Comparison of ENCODE assay signal across 16 mouse cellular contexts in genomic region chr14:64556042-64556441, GRCm38 (mm10).
"Had no signal": no experiment of that assay in that cellular context is flagged by ENCODE, and none has a peak within 500 bp of the region (broad histone marks: within the 10 kb centered on the region; RNA-seq: fewer than 3 reads in every experiment).

No protein-coding gene starts in this region.

- H3K4me2 ChIP-seq: neural tube, embryonic 12.5 days; neural tube, embryonic 13.5 days; neural tube, embryonic 15.5 days; stomach, embryonic 15.5 days had no signal

- DNase-seq: right cerebral cortex, adult 18-20 months; right cerebral cortex, postnatal 14 days; right cerebral cortex, postnatal 25 days; right cerebral cortex, postnatal 4 days; spleen, adult 18-20 months; thymus, adult 18-20 months; thymus, adult 2 months; thymus, postnatal 14 days; thymus, postnatal 25 days; thymus, postnatal 36 days; thymus, postnatal 4 days had no signal

- H3K4me1 ChIP-seq: neural tube, embryonic 12.5 days; neural tube, embryonic 13.5 days; neural tube, embryonic 15.5 days; stomach, embryonic 15.5 days had no signal

- H3K9me3 ChIP-seq: neural tube, embryonic 12.5 days; neural tube, embryonic 13.5 days; neural tube, embryonic 15.5 days; stomach, embryonic 15.5 days had no signal

- H3K9ac ChIP-seq: neural tube, embryonic 12.5 days; neural tube, embryonic 13.5 days; neural tube, embryonic 15.5 days; stomach, embryonic 15.5 days had no signal

- H3K4me3 ChIP-seq: neural tube, embryonic 12.5 days; neural tube, embryonic 13.5 days; neural tube, embryonic 15.5 days; stomach, embryonic 15.5 days had no signal

- H3K27me3 ChIP-seq: neural tube, embryonic 12.5 days; neural tube, embryonic 13.5 days; neural tube, embryonic 15.5 days; stomach, embryonic 15.5 days had no signal

- H3K27ac ChIP-seq: neural tube, embryonic 12.5 days; neural tube, embryonic 13.5 days; neural tube, embryonic 15.5 days; stomach, embryonic 15.5 days; stomach, postnatal 0 days had no signal

- H3K36me3 ChIP-seq: neural tube, embryonic 12.5 days; neural tube, embryonic 13.5 days; neural tube, embryonic 15.5 days; stomach, embryonic 15.5 days had no signal
